ENCODE assay signal across 13 mouse cellular contexts in genomic region chr11:66846043-66846775, GRCm38 (mm10).
DNase-seq lines count a peak whose midpoint lies in the region; ATAC-seq and TF ChIP-seq lines count a peak whose summit lies in the region.
"Had no signal": no experiment of that assay in that cellular context is flagged by ENCODE, and none has a peak within 500 bp of the region (broad histone marks: within the 10 kb centered on the region; RNA-seq: fewer than 3 reads in every experiment).

No protein-coding gene starts in this region.

- H3K4me1 ChIP-seq in forebrain, embryonic 12.5 days, result peaks cover 19% of the 10 kb centered on the region
- H3K4me1 ChIP-seq in neural tube, embryonic 13.5 days (replicated peaks), result peaks cover 9% of the 10 kb centered on the region
- no peaks in the 10 kb centered on the region for H3K4me1 ChIP-seq in kidney, embryonic 16.5 days (ENCODE audit: insufficient read depth, low read length)
- H3K4me1 ChIP-seq: intestine, embryonic 15.5 days; lung, embryonic 15.5 days had no signal

- no peak overlapping the region for H3K9ac ChIP-seq in forebrain, embryonic 12.5 days
- H3K9ac ChIP-seq in neural tube, embryonic 13.5 days, result no peak overlapping the region; the same call in 1 of the 2 replicates
- H3K9ac ChIP-seq in kidney, embryonic 16.5 days (replicated peaks; ENCODE audit: low read length), result no peak overlapping the region
- H3K9ac ChIP-seq: intestine, embryonic 15.5 days; limb, embryonic 12.5 days; lung, embryonic 15.5 days had no signal

- H3K36me3 ChIP-seq in forebrain, embryonic 12.5 days (replicated peaks), result no peaks in the 10 kb centered on the region
- no peaks in the 10 kb centered on the region for H3K36me3 ChIP-seq in neural tube, embryonic 13.5 days
- no peaks in the 10 kb centered on the region for H3K36me3 ChIP-seq in kidney, embryonic 16.5 days (ENCODE audit: insufficient read depth, low read length)
- H3K36me3 ChIP-seq: intestine, embryonic 15.5 days; limb, embryonic 12.5 days; lung, embryonic 15.5 days had no signal

- peak overlapping the region; percentile 89 for H3K27ac ChIP-seq in forebrain, embryonic 12.5 days
- peak overlapping the region; percentile 58 for H3K27ac ChIP-seq in layer of hippocampus, adult 2 months
- H3K27ac ChIP-seq in neural tube, embryonic 13.5 days (replicated peaks), result peak overlapping the region; percentile 30
- H3K27ac ChIP-seq in kidney, embryonic 16.5 days (ENCODE audit: low read length), result no peak overlapping the region
- H3K27ac ChIP-seq: intestine, embryonic 15.5 days; limb, embryonic 12.5 days; lung, embryonic 15.5 days had no signal

- WGBS in forebrain, embryonic 12.5 days, result 8% methylated on average over 9 of the region's 9 CpGs
- WGBS in neural tube, embryonic 13.5 days, result 24% methylated on average over 9 of the region's 9 CpGs
- WGBS in kidney, embryonic 16.5 days, result 52% methylated on average over 9 of the region's 9 CpGs

- H3K4me3 ChIP-seq in forebrain, embryonic 12.5 days (replicated peaks), result no peak overlapping the region
- no peak overlapping the region for H3K4me3 ChIP-seq in layer of hippocampus, adult 2 months
- H3K4me3 ChIP-seq in neural tube, embryonic 13.5 days, result no peak overlapping the region
- H3K4me3 ChIP-seq in kidney, embryonic 16.5 days (ENCODE audit: low read length), result no peak overlapping the region
- H3K4me3 ChIP-seq: intestine, embryonic 15.5 days; limb, embryonic 12.5 days; lung, embryonic 15.5 days had no signal

- peak; percentile 94 for ATAC-seq in forebrain, embryonic 12.5 days (ENCODE audit: low FRiP score)
- no peak; the same call in 1 of the 2 replicates for ATAC-seq in neural tube, embryonic 13.5 days (ENCODE audit: low read depth)
- no peak for ATAC-seq in kidney, embryonic 16.5 days (ENCODE audit: low FRiP score, low TSS enrichment)
- ATAC-seq: intestine, embryonic 15.5 days had no signal

- no peak for TF ChIP-seq CTCF in layer of hippocampus, adult 2 months (conservative IDR thresholded peaks at IDR 0.05)

- H3K4me2 ChIP-seq in forebrain, embryonic 12.5 days, result no peak overlapping the region; the same call in 1 of the 2 replicates
- no peak overlapping the region for H3K4me2 ChIP-seq in neural tube, embryonic 13.5 days
- no peak overlapping the region for H3K4me2 ChIP-seq in kidney, embryonic 16.5 days (replicated peaks; ENCODE audit: low read depth, low read length)
- H3K4me2 ChIP-seq: heart, embryonic 11.5 days; intestine, embryonic 15.5 days; limb, embryonic 12.5 days; lung, embryonic 15.5 days had no signal

- peak; percentile 25 for DNase-seq in layer of hippocampus, adult 11-12 months (ENCODE audit: low spot score)
- DNase-seq in layer of hippocampus, postnatal 25 days (ENCODE audit: extremely low spot score in 1 of 2, low spot score in 1 of 2), result no peak
- DNase-seq in layer of hippocampus, adult 2 months (ENCODE audit: low spot score in 2 of 2), result peak; percentile 23 to 40
- DNase-seq in kidney, postnatal 36 days, result no peak
- no peak for DNase-seq in adrenal gland, postnatal 14 days
- DNase-seq: thymus, adult 2 months had no signal

- H3K9me3 ChIP-seq in forebrain, embryonic 12.5 days, result no peaks in the 10 kb centered on the region
- no peaks in the 10 kb centered on the region for H3K9me3 ChIP-seq in neural tube, embryonic 13.5 days
- no peaks in the 10 kb centered on the region; the same call in 1 of the 2 replicates for H3K9me3 ChIP-seq in kidney, embryonic 16.5 days (ENCODE audit: low read length)
- H3K9me3 ChIP-seq: intestine, embryonic 15.5 days; limb, embryonic 12.5 days; lung, embryonic 15.5 days had no signal

- no peaks in the 10 kb centered on the region for H3K27me3 ChIP-seq in forebrain, embryonic 12.5 days
- no peaks in the 10 kb centered on the region for H3K27me3 ChIP-seq in neural tube, embryonic 13.5 days
- no peaks in the 10 kb centered on the region for H3K27me3 ChIP-seq in kidney, embryonic 16.5 days (ENCODE audit: insufficient read depth, low read length)
- H3K27me3 ChIP-seq: intestine, embryonic 15.5 days; limb, embryonic 12.5 days; lung, embryonic 15.5 days had no signal

Comparison
In these comparisons a context has a peak if more than half of its experiments do, and no peak if none do; other contexts are left out.
1. DNase-seq: peak in layer of hippocampus, adult 11-12 months (single experiment) and layer of hippocampus, adult 2 months (2 of 2); none in layer of hippocampus, postnatal 25 days (0 of 2), kidney, postnatal 36 days (0 of 2) and adrenal gland, postnatal 14 days (single experiment).